Mouse (Mus musculus) hindbrain, embryonic 16.5 days (tissue): ENCODE measurements at regions not wholly inside any gene's neighbourhood (a gene's known extent, or its start where the extent isn't known, plus 50 kb on each side); places are given as distances from the start of the nearest gene placed in this dataset.

Experiments used
- microRNA-seq: library from miRNA; unstranded; fragments of <30 nt; microRNA quantifications from one replicate; pipeline ENCODE4, GENCODE M21; 2017

Small RNA genes lying in the stretch of these regions (microRNA-seq; reads per million reads assigned to microRNA genes)
- 1,195 reads per million, percentile 78 among the genes with 10 or more reads in this experiment for gene Mir138-1
